Mouse (Mus musculus): Measurements from ENCODE around the gene Gm28051. TPM values are rescaled to one million over a fixed set of nuclear protein-coding genes. Genes with fewer than 3 reads are reported as not detected.

Gene Gm28051
- total and polyA plus RNA-seq, 3 experiments, result not detected

DNA sequence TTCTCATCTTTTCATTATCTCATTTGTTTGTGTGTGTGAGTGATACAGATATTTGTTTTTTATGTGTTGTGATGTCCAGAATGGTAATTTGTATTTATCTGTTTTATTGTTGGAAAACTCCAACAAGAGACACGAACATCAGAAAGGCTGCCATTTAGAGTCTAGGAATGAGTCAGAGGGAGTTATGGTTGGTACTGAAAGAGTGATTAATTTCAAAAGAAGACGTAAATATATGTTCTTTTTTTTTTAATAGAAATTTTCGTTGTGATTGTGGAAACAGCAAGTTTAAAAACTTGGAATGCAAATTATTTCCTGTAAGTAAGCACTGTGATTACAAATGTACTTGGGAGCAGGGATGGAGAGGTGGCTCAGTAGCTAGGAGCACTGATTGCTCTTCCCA is 4.1 kb upstream of the Gm28051 start:
- no peaks in the 10 kb centered on the region for H3K27me3 ChIP-seq (ENCODE audit: control insufficient read depth in 1 of 2, insufficient read depth in 2 of 2, low read length in 2 of 2)
- DNase-seq (ENCODE audit: low read depth, low spot score), result no peak
- peaks cover 0 to 8% of the 10 kb centered on the region in 2 experiments; a peak in 2 of 4 replicates for H3K4me1 ChIP-seq (ENCODE audit: control insufficient read depth in 1 of 2, insufficient read depth in 2 of 2, low read length in 2 of 2)
- H3K9me3 ChIP-seq (replicated peaks; ENCODE audit: insufficient read depth, low read length), result no peaks in the 10 kb centered on the region
- TF ChIP-seq MAZ (IDR thresholded peaks at IDR 0.05; ENCODE audit: low read depth, low read length) (no peak), KAT2A (conservative IDR thresholded peaks at IDR 0.05; ENCODE audit: low read depth, low read length) (no peak), EP300 (IDR thresholded peaks at IDR 0.05; ENCODE audit: low read depth in 1 of 2, low read length in 2 of 2) (no peak), USF2 (IDR thresholded peaks at IDR 0.05; ENCODE audit: borderline replicate concordance in 1 of 2, insufficient read depth in 1 of 2, low read depth in 1 of 2, low read length in 2 of 2) (no peak), CTCF (IDR thresholded peaks at IDR 0.05 in 2 of 3, conservative IDR thresholded peaks at IDR 0.05 in 1 of 3; ENCODE audit: control insufficient read depth in 1 of 3, insufficient read depth in 1 of 3, low read depth in 2 of 3, low read length in 3 of 3, poor library complexity in 1 of 3, severe bottlenecking in 1 of 3) (no peak), TCF12 (IDR thresholded peaks at IDR 0.05; ENCODE audit: low read depth, low read length) (no peak), CHD1 (IDR thresholded peaks at IDR 0.05; ENCODE audit: low read depth, low read length) (no peak), MYB (IDR thresholded peaks at IDR 0.05; ENCODE audit: low read depth, low read length) (no peak), POLR2AphosphoS2 (IDR thresholded peaks at IDR 0.05; ENCODE audit: low read length) (no peak), GATA1 (IDR thresholded peaks at IDR 0.05; ENCODE audit: low read depth, low read length) (no peak), TBP (IDR thresholded peaks at IDR 0.05; ENCODE audit: low read depth, low read length) (no peak), HCFC1 (IDR thresholded peaks at IDR 0.05; ENCODE audit: low read depth, low read length) (no peak), ZC3H11A (IDR thresholded peaks at IDR 0.05; ENCODE audit: low read depth, low read length) (no peak), MXI1 (IDR thresholded peaks at IDR 0.05; ENCODE audit: low read depth, low read length) (no peak), POLR2A (IDR thresholded peaks at IDR 0.05; ENCODE audit: control insufficient read depth in 1 of 2, insufficient read depth in 1 of 2, low read depth in 1 of 2, low read length in 2 of 2, poor library complexity in 1 of 2) (no peak), MAX (IDR thresholded peaks at IDR 0.05; ENCODE audit: low read length) (no peak), NELFE (IDR thresholded peaks at IDR 0.05; ENCODE audit: low read depth, low read length) (no peak), E2F4 (IDR thresholded peaks at IDR 0.05; ENCODE audit: borderline replicate concordance, low read depth, low read length) (no peak), USF1 (IDR thresholded peaks at IDR 0.05; ENCODE audit: low read depth, low read length) (no peak)
- H3K4me3 ChIP-seq (ENCODE audit: control insufficient read depth in 1 of 2, insufficient read depth in 1 of 2, low read depth in 2 of 2, low read length in 2 of 2), result no peak overlapping the region
- H3K9ac ChIP-seq (ENCODE audit: control insufficient read depth, low read depth, low read length, poor library complexity, severe bottlenecking), result no peak overlapping the region
- peaks cover 12 to 13% of the 10 kb centered on the region in 2 experiments for H3K36me3 ChIP-seq (ENCODE audit: control insufficient read depth in 1 of 2, insufficient read depth in 2 of 2, low read length in 2 of 2)
- peaks cover 32% of the 10 kb centered on the region for H3K79me2 ChIP-seq (ENCODE audit: control insufficient read depth, insufficient read depth, low read length, poor library complexity)
- H3K27ac ChIP-seq (ENCODE audit: control insufficient read depth, low read depth, low read length), result no peak overlapping the region

GRCm38 (mm10) chr12:102758936-102759335 is 1.4 kb upstream of the Gm28051 start:
- H3K9me3 ChIP-seq (replicated peaks; ENCODE audit: insufficient read depth, low read length), result no peaks in the 10 kb centered on the region
- TF ChIP-seq GATA1 (IDR thresholded peaks at IDR 0.05; ENCODE audit: low read depth, low read length), result no peak
- no peak for TF ChIP-seq TBP (IDR thresholded peaks at IDR 0.05; ENCODE audit: low read depth, low read length)
- no peak for TF ChIP-seq MAFK (IDR thresholded peaks at IDR 0.05; ENCODE audit: borderline replicate concordance, low read depth, low read length)
- no peak for TF ChIP-seq EP300 (IDR thresholded peaks at IDR 0.05; ENCODE audit: low read depth in 1 of 2, low read length in 2 of 2)
- no peak for TF ChIP-seq NELFE (IDR thresholded peaks at IDR 0.05; ENCODE audit: low read depth, low read length)
- TF ChIP-seq TCF12 (IDR thresholded peaks at IDR 0.05; ENCODE audit: low read depth, low read length), result no peak
- no peak for TF ChIP-seq CTCF (IDR thresholded peaks at IDR 0.05 in 2 of 3, conservative IDR thresholded peaks at IDR 0.05 in 1 of 3; ENCODE audit: control insufficient read depth in 1 of 3, insufficient read depth in 1 of 3, low read depth in 2 of 3, low read length in 3 of 3, poor library complexity in 1 of 3, severe bottlenecking in 1 of 3)
- TF ChIP-seq SMC3 (IDR thresholded peaks at IDR 0.05; ENCODE audit: low read depth, low read length), result no peak
- no peak for TF ChIP-seq HCFC1 (IDR thresholded peaks at IDR 0.05; ENCODE audit: low read depth, low read length)
- TF ChIP-seq USF1 (IDR thresholded peaks at IDR 0.05; ENCODE audit: low read depth, low read length), result no peak
- TF ChIP-seq ZKSCAN1 (IDR thresholded peaks at IDR 0.05; ENCODE audit: low read depth, low read length), result no peak
- TF ChIP-seq ZNF384 (IDR thresholded peaks at IDR 0.05; ENCODE audit: low read depth, low read length), result no peak
- no peak for TF ChIP-seq UBTF (IDR thresholded peaks at IDR 0.05; ENCODE audit: borderline replicate concordance, insufficient read depth, low read depth, low read length)
- TF ChIP-seq ELF1 (IDR thresholded peaks at IDR 0.05; ENCODE audit: low read depth, low read length), result no peak
- TF ChIP-seq SIN3A (IDR thresholded peaks at IDR 0.05; ENCODE audit: low read length), result no peak
- peaks cover 8 to 33% of the 10 kb centered on the region in 2 experiments for H3K36me3 ChIP-seq (ENCODE audit: control insufficient read depth in 1 of 2, insufficient read depth in 2 of 2, low read length in 2 of 2)
- H3K4me1 ChIP-seq (ENCODE audit: control insufficient read depth in 1 of 2, insufficient read depth in 2 of 2, low read length in 2 of 2), result peaks cover 0 to 11% of the 10 kb centered on the region in 2 experiments; a peak in 2 of 4 replicates
- peak overlapping the region; percentile 87 for H3K9ac ChIP-seq (ENCODE audit: control insufficient read depth, low read depth, low read length, poor library complexity, severe bottlenecking)
- no peak for DNase-seq (ENCODE audit: low read depth, low spot score)
- H3K79me2 ChIP-seq (ENCODE audit: control insufficient read depth, insufficient read depth, low read length, poor library complexity), result peaks cover 52% of the 10 kb centered on the region
- H3K4me3 ChIP-seq (ENCODE audit: control insufficient read depth in 1 of 2, insufficient read depth in 1 of 2, low read depth in 2 of 2, low read length in 2 of 2), result peak overlapping the region; percentile 71 to 94
- 0 out of 2 replicates have a peak overlapping the region, but pooled peaks have one; percentile 52 for H3K27ac ChIP-seq (ENCODE audit: control insufficient read depth, low read depth, low read length)
- no peaks in the 10 kb centered on the region for H3K27me3 ChIP-seq (ENCODE audit: control insufficient read depth in 1 of 2, insufficient read depth in 2 of 2, low read length in 2 of 2)
